Mouse (Mus musculus) cerebellum, adult 2 months (tissue): ENCODE results near the gene Exog.

Experiments
- CTCF ChIP-seq: fragments of 200-500 bp; IDR thresholded peaks from 2 replicates; pipeline ENCODE4 v1.5.1; 2011; ENCODE audit warnings: low read depth, mild to moderate bottlenecking, control low read depth, low read length, moderate library complexity, borderline replicate concordance; ENCODE audit not compliant: insufficient read depth
- POLR2A ChIP-seq: fragments of 200-500 bp; IDR thresholded peaks from 2 replicates; pipeline ENCODE4 v1.6.1; 2011; ENCODE audit warnings: low read length, control low read depth, borderline replicate concordance; ENCODE audit not compliant: insufficient read depth

DNA sequence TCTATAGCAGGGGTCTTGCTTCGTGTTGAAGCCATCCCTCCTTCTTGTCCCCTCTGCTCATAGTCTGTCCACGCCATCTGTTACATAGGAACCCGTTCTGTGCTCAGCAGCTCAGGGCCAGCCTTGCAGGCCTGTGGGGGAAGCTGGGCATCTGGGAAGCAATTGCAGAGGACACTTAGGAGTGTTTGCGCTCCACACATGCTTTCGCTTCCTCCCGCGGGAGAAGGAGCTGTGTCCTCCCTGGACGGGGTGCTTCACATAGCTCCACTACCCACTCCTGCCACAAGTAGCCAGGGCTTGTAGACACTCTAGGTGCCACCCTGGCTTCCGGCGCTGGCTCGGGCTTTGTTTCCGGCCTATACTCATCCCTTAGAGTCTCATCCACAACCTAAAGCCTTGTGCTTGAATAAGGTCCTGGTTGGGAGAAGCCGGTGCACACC, 18.7 kb upstream of the Exog start:
- TF ChIP-seq POLR2A (no peak), CTCF (no peak)
